Mouse (Mus musculus) erythroblast, embryonic 14.5 days (primary cell): ENCODE measurements around the gene Oaz3.

Experiments
- GATA1 ChIP-seq: IDR thresholded peaks from 2 replicates; pipeline ENCODE4 v1.6.1; 2012; ENCODE audit warnings: low read length, inconsistent platforms, mixed read lengths
- TAL1 ChIP-seq: IDR thresholded peaks from 3 replicates; pipeline ENCODE4 v1.6.1; 2012; ENCODE audit warnings: low read length, inconsistent platforms, mixed read lengths

DNA sequence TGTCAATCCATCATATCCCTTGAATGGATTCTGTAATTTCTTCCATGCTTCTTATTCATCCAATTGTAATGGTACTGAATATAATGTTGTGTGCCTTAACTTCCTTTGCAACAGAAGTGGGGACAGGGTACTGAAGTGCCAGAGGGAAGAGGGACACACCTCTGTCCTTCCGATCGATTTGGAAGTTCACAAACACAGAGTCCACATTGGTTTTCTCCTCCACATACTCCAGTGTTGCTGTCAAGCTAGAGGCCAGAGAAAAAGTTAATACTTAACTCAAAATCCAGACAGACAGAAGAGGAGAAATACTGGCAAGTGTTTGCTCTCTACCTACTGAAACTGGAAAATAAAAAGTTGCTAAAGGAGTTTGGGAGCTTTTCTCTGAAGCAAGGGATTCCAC, 9.4 kb downstream of the Oaz3 start:
- no peak for TF ChIP-seq GATA1
- TF ChIP-seq TAL1: no peak
